Mouse (Mus musculus) heart, postnatal 0 days (tissue): Measurements from ENCODE around the gene Gm12789.

Experiments used
- CTCF ChIP-seq: IDR thresholded peaks from 2 replicates; pipeline ENCODE4 v1.5.1; 2016; ENCODE audit warnings: antibody characterized with exemption, control low read depth, low read depth
- EP300 ChIP-seq: IDR thresholded peaks from 2 replicates; pipeline ENCODE4 v1.6.1; 2016; ENCODE audit warnings: antibody characterized with exemption, low read depth

DNA sequence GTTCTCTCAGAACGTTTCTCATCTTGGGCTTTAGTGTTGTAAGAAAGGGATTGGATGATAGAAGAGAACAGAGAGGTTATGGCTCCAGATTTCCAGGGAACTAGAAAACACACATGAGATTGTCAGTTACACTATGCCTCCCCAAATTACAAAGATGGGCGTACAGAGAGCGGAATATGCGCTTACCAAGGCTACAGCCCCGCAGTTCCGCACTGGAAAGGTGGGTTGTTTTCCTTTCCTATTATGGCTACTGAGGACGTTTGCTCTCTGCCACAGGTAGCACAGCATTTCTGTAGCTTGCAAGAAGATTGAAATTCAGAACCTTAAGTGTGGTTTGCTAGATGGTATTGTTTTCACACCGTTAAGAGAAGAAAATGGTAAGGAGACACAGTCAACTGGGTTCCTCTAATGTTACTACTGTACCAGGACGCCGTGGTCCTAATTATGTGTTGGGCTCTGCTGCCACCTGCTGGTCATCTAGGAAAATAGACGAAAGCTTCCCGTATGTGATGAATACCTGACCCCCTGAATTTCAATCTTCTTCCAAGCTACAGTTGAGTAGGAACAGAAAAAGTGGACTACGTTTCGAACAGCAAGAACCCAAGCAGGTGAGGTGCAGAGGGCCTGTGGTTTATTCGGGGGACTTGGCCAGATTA is 12.0 kb downstream of the Gm12789 start:
- TF ChIP-seq CTCF (peak; percentile 81), EP300 (no peak)
